Mouse (Mus musculus): ENCODE results near the gene Dot1l. TPM values are rescaled to one million over a fixed set of nuclear protein-coding genes. Genes with fewer than 3 reads are reported as not detected.

The Dot1l gene
- polyA plus RNA-seq, 1 experiment from 2014 or later: 9.9 TPM

GRCm38 (mm10) chr10:80785963-80786362 lies 31.0 kb downstream of the Dot1l start:
- no peak overlapping the region for H3K9ac ChIP-seq (ENCODE audit: low read depth, low read length)

GRCm38 (mm10) chr10:80787517-80787916 lies 32.5 kb downstream of the Dot1l start:
- Histone ChIP-seq H3K27me3 (ENCODE audit: insufficient read depth, low read length) (no peaks in the 10 kb centered on the region), H3K36me3 (ENCODE audit: insufficient read depth, low read length) (peaks cover 98% of the 10 kb centered on the region), H3K4me2 (ENCODE audit: low read length) (no peak overlapping the region), H3K4me1 (replicated peaks; ENCODE audit: insufficient read depth, low read length) (no peaks in the 10 kb centered on the region), H3K9me3 (replicated peaks; ENCODE audit: low read length) (no peaks in the 10 kb centered on the region), H3K27ac (no peak overlapping the region), H3K9ac (ENCODE audit: low read depth, low read length) (no peak overlapping the region), H3K4me3 (replicated peaks; ENCODE audit: low read depth, low read length) (no peak overlapping the region)
- ATAC-seq (replicated peaks; ENCODE audit: low FRiP score, low read depth): no peak
- TF ChIP-seq CTCF (IDR thresholded peaks at IDR 0.05; ENCODE audit: low read depth): no peak
- WGBS: 83% methylated on average over 2 of the region's 2 CpGs
- DNase-seq (ENCODE audit: low spot score): no peak

More at GRCm38 (mm10) chr10:80785963-80786362, 31.0 kb downstream of the Dot1l start:
- Histone ChIP-seq H3K4me3 (replicated peaks; ENCODE audit: low read depth, low read length) (no peak overlapping the region), H3K27me3 (ENCODE audit: insufficient read depth, low read length) (no peaks in the 10 kb centered on the region), H3K9me3 (replicated peaks; ENCODE audit: low read length) (no peaks in the 10 kb centered on the region), H3K4me2 (ENCODE audit: low read length) (no peak overlapping the region), H3K36me3 (ENCODE audit: insufficient read depth, low read length) (peaks cover 94% of the 10 kb centered on the region), H3K4me1 (replicated peaks; ENCODE audit: insufficient read depth, low read length) (no peaks in the 10 kb centered on the region), H3K27ac (no peak overlapping the region)
- 90% methylated on average over 11 of the region's 11 CpGs for WGBS
- no peak for TF ChIP-seq CTCF (IDR thresholded peaks at IDR 0.05; ENCODE audit: low read depth)
- ATAC-seq (replicated peaks; ENCODE audit: low FRiP score, low read depth) (no peak), DNase-seq (ENCODE audit: low spot score) (no peak)

- Histone ChIP-seq H3K4me2 (ENCODE audit: low read length) (no peak overlapping the region), H3K27me3 (ENCODE audit: insufficient read depth, low read length) (no peaks in the 10 kb centered on the region), H3K4me1 (replicated peaks; ENCODE audit: insufficient read depth, low read length) (no peaks in the 10 kb centered on the region), H3K9me3 (replicated peaks; ENCODE audit: low read length) (no peaks in the 10 kb centered on the region), H3K27ac (no peak overlapping the region), H3K9ac (ENCODE audit: low read depth, low read length) (no peak overlapping the region), H3K36me3 (ENCODE audit: insufficient read depth, low read length) (peaks cover 89% of the 10 kb centered on the region), H3K4me3 (replicated peaks; ENCODE audit: low read depth, low read length) (no peak overlapping the region)
- WGBS: 84% methylated on average over 19 of the region's 19 CpGs
- no peak for TF ChIP-seq CTCF (IDR thresholded peaks at IDR 0.05; ENCODE audit: low read depth)
- no peak for DNase-seq (ENCODE audit: low spot score)
- ATAC-seq (replicated peaks; ENCODE audit: low FRiP score, low read depth): no peak
These were observed 35.9 kb downstream of the Dot1l start for GRCm38 (mm10) chr10:80790761-80791404.

- no peak for TF ChIP-seq CTCF (IDR thresholded peaks at IDR 0.05; ENCODE audit: low read depth)
- H3K4me3 ChIP-seq (replicated peaks; ENCODE audit: low read depth, low read length): no peak overlapping the region
- H3K27me3 ChIP-seq (ENCODE audit: insufficient read depth, low read length): no peaks in the 10 kb centered on the region
- H3K4me1 ChIP-seq (replicated peaks; ENCODE audit: insufficient read depth, low read length): no peaks in the 10 kb centered on the region
- no peak overlapping the region for H3K9ac ChIP-seq (ENCODE audit: low read depth, low read length)
- DNase-seq (ENCODE audit: low spot score) (no peak), ATAC-seq (replicated peaks; ENCODE audit: low FRiP score, low read depth) (0 out of 2 replicates have a peak, but pooled peaks have one; percentile 9)
- H3K27ac ChIP-seq: no peak overlapping the region
- peaks cover 82% of the 10 kb centered on the region for H3K36me3 ChIP-seq (ENCODE audit: insufficient read depth, low read length)
- no peaks in the 10 kb centered on the region for H3K9me3 ChIP-seq (replicated peaks; ENCODE audit: low read length)
- no peak overlapping the region for H3K4me2 ChIP-seq (ENCODE audit: low read length)
- 78% methylated on average over 33 of the region's 33 CpGs for WGBS
These were observed 36.6 kb downstream of the Dot1l start for GRCm38 (mm10) chr10:80791476-80792174.

DNA sequence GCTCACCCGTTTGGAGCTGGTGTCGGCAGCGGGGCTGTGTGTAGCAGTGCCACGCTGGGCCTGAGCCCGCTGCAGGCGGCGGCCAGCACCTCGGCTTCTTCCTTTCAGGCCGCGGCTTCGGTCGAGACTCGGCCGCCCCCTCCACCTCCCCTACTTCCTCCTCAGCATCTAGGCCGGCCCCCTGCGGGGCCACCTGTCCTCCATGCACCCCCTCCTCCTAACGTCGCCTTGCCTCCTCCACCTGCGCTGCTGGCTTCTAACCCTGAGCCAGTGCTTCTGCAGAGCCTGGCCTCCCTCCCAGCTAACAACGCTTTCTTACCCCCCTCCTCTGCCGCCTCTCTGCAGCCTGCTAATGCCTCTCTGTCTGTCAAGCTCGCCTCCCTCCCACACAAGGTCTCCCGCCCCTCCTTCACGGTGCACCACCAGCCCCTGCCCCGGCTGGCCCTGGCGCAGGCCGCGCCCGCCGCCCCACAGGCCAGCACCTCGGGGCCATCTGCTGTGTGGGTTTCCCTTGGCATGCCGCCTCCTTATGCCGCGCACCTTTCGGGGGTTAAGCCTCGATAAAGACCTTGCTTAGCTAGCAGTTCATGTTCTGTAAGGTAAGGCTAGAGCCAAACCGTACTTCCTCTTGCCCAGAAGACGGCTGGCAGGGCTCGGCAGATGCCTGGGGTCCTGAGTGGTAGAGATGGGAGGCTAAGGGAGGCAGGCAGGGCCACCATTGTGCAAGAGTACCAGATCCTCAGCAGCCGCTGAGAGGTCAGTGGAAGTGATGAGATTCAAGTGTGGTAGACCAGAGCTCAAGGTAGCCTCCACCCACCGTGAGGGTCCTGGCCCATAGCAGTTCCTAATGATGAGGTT lies 37.4 kb downstream of the Dot1l start:
- DNase-seq (ENCODE audit: low spot score) (no peak), ATAC-seq (replicated peaks; ENCODE audit: low FRiP score, low read depth) (no peak)
- H3K9ac ChIP-seq (ENCODE audit: low read depth, low read length): 0 out of 2 replicates have a peak overlapping the region, but pooled peaks have one; percentile 18
- no peak overlapping the region for H3K4me3 ChIP-seq (replicated peaks; ENCODE audit: low read depth, low read length)
- peaks cover 5% of the 10 kb centered on the region; the same call in 1 of the 2 replicates for H3K4me1 ChIP-seq (replicated peaks; ENCODE audit: insufficient read depth, low read length)
- H3K27me3 ChIP-seq (ENCODE audit: insufficient read depth, low read length): no peaks in the 10 kb centered on the region
- 55% methylated on average over 41 of the region's 41 CpGs for WGBS
- H3K4me2 ChIP-seq (ENCODE audit: low read length): no peak overlapping the region
- H3K27ac ChIP-seq: no peak overlapping the region
- TF ChIP-seq CTCF (IDR thresholded peaks at IDR 0.05; ENCODE audit: low read depth): no peak
- peaks cover 74% of the 10 kb centered on the region for H3K36me3 ChIP-seq (ENCODE audit: insufficient read depth, low read length)
- H3K9me3 ChIP-seq (replicated peaks; ENCODE audit: low read length): no peaks in the 10 kb centered on the region

All from kidney, postnatal 0 days (tissue).